28 mouse cellular contexts compared by ENCODE assay signal in the genomic region with DNA sequence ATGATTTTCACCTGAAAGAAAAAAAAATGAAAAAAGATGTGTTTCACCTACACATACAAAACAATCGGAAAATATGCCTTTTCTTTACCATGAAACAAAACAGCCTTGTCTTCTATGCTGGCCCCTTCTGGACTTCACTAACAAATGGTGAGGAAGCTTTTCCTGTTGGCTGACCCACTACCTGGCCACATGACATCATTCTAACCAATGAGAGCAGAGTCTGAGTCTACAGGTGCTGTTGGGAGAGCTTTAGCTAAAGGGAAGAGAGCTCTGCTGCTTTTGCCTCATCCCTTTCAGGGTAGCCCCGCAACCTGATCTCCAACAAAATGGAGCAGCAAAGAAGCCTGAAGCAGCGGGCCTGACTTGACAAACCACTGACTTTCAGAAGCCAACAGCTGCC.
"Had no signal": no experiment of that assay in that cellular context is flagged by ENCODE, and none has a peak within 500 bp of the region (broad histone marks: within the 10 kb centered on the region; RNA-seq: fewer than 3 reads in every experiment).

No protein-coding gene starts in this region.

- H3K27ac ChIP-seq: embryonic facial prominence, embryonic 10.5 days; embryonic facial prominence, embryonic 12.5 days; embryonic facial prominence, embryonic 13.5 days; embryonic facial prominence, embryonic 15.5 days; forebrain, embryonic 10.5 days; forebrain, embryonic 12.5 days; forebrain, embryonic 13.5 days; forebrain, embryonic 15.5 days; gastrocnemius, adult 2 months; heart, adult 2 months had no signal

- ATAC-seq: forebrain, embryonic 13.5 days; forebrain, embryonic 14.5 days; forebrain, embryonic 15.5 days; forebrain, embryonic 16.5 days; forebrain, postnatal 0 days had no signal

- H3K9ac ChIP-seq: embryonic facial prominence, embryonic 12.5 days; embryonic facial prominence, embryonic 13.5 days; embryonic facial prominence, embryonic 15.5 days; forebrain, embryonic 12.5 days; forebrain, embryonic 13.5 days; forebrain, embryonic 15.5 days; forebrain, postnatal 0 days had no signal

- H3K27me3 ChIP-seq: embryonic facial prominence, embryonic 12.5 days; embryonic facial prominence, embryonic 13.5 days; embryonic facial prominence, embryonic 15.5 days; forebrain, embryonic 12.5 days; forebrain, embryonic 13.5 days; forebrain, embryonic 15.5 days had no signal

- H3K9me3 ChIP-seq: embryonic facial prominence, embryonic 10.5 days; embryonic facial prominence, embryonic 12.5 days; embryonic facial prominence, embryonic 13.5 days; embryonic facial prominence, embryonic 15.5 days; forebrain, embryonic 10.5 days; forebrain, embryonic 12.5 days; forebrain, embryonic 13.5 days; forebrain, embryonic 15.5 days had no signal

- H3K4me1 ChIP-seq: embryonic facial prominence, embryonic 12.5 days; forebrain, embryonic 10.5 days; forebrain, embryonic 12.5 days; forebrain, embryonic 13.5 days; forebrain, embryonic 15.5 days had no signal

- DNase-seq: cerebellum, adult 2 months; cerebellum, adult 8-10 months; cerebellum, adult 9-10 months; cerebellum, adult 9-11 months; cerebellum, postnatal 10 days; cerebellum, postnatal 14 days; cerebellum, postnatal 25 days; cerebellum, postnatal 36 days; embryo, embryonic 11 days; forebrain, postnatal 0 days; gastrocnemius, adult 2 months; gastrocnemius, postnatal 10 days; gastrocnemius, postnatal 14 days; gastrocnemius, postnatal 25 days; gastrocnemius, postnatal 36 days; heart, adult 18-20 months; heart, adult 2 months had no signal

- H3K4me3 ChIP-seq: embryonic facial prominence, embryonic 10.5 days; embryonic facial prominence, embryonic 12.5 days; embryonic facial prominence, embryonic 13.5 days; embryonic facial prominence, embryonic 15.5 days; erythroblast, embryonic 14.5 days; forebrain, embryonic 10.5 days; forebrain, embryonic 12.5 days; forebrain, embryonic 13.5 days; forebrain, embryonic 15.5 days; gastrocnemius, adult 2 months; heart, adult 2 months had no signal

- H3K4me2 ChIP-seq: embryonic facial prominence, embryonic 12.5 days; embryonic facial prominence, embryonic 13.5 days; embryonic facial prominence, embryonic 15.5 days; forebrain, embryonic 12.5 days; forebrain, embryonic 13.5 days; forebrain, embryonic 15.5 days had no signal

- H3K36me3 ChIP-seq: embryonic facial prominence, embryonic 10.5 days; embryonic facial prominence, embryonic 12.5 days; embryonic facial prominence, embryonic 13.5 days; embryonic facial prominence, embryonic 15.5 days; forebrain, embryonic 10.5 days; forebrain, embryonic 12.5 days; forebrain, embryonic 15.5 days had no signal
